Mouse (Mus musculus) olfactory bulb, adult 2 months (tissue): ENCODE data around the gene Plet1.

Source experiments
- CTCF ChIP-seq: fragments of 200-500 bp; IDR thresholded peaks from 2 replicates; pipeline ENCODE4 v1.5.1; 2012; ENCODE audit warnings: low read depth, mild to moderate bottlenecking, low read length, moderate library complexity; ENCODE audit not compliant: insufficient read depth
- POLR2A ChIP-seq: fragments of 200-500 bp; IDR thresholded peaks from 2 replicates; pipeline ENCODE4 v1.6.1; 2012; ENCODE audit warnings: mild to moderate bottlenecking, low read depth, low read length, moderate library complexity; ENCODE audit not compliant: insufficient read depth

DNA sequence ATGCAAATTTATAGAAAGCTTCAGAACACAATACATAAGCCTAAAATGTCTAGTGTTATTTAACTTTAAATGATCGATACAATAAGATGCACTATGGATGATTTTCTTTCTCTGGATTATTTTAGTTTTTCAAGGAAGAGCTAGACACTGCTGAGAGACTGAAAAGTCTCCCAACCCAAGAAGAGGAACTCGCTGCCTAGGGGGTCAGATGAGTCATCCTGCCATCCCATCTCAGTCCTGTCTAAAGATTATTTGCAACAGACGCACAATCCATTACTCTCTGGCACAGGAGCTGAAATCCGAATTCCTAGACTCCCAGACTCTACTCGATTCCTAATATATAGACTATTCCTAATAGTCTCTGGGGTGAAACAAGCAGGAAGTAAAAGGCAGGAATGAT lies 57.9 kb downstream of the Plet1 start:
- TF ChIP-seq POLR2A (no peak), CTCF (no peak)
